Mouse (Mus musculus): ENCODE data around the gene Susd2.

- no peak for TF ChIP-seq CTCF (IDR thresholded peaks at IDR 0.05; ENCODE audit: borderline replicate concordance, insufficient read depth, low read depth, low read length)
- TF ChIP-seq POLR2A (IDR thresholded peaks at IDR 0.05; ENCODE audit: borderline replicate concordance, insufficient read depth, low read length): no peak
Measured at GRCm38 (mm10) chr10:75646406-75646805, 2.6 kb upstream of the Susd2 start.
